Mouse (Mus musculus) kidney, adult 9 months (tissue): ENCODE measurements around the gene Egfem1.

Experiments used
- DNase-seq: peaks from one replicate; pipeline ENCODE4 v3.0.0; 2022

Gene Egfem1

GRCm38 (mm10) chr3:29081952-29082295 lies at the start of gene Egfem1:
TSS of gene Egfem1 (plus strand) at chr3:29082023.
- DNase-seq = no peak

GRCm38 (mm10) chr3:29033107-29033506 lies 48.7 kb upstream of the Egfem1 start:
- DNase-seq = no peak

- DNase-seq = peak; percentile 21
Measured at GRCm38 (mm10) chr3:29036146-29036545, 45.7 kb upstream of the Egfem1 start.

- DNase-seq = no peak
Measured at GRCm38 (mm10) chr3:29036620-29037019, 45.2 kb upstream of the Egfem1 start.

GRCm38 (mm10) chr3:29040064-29040463 lies 41.8 kb upstream of the Egfem1 start:
- DNase-seq = no peak

- DNase-seq = no peak
Measured at GRCm38 (mm10) chr3:29046281-29046680, 35.5 kb upstream of the Egfem1 start.

GRCm38 (mm10) chr3:29047273-29047932 lies 34.4 kb upstream of the Egfem1 start:
- no peak for DNase-seq

GRCm38 (mm10) chr3:29063156-29063555 lies 18.7 kb upstream of the Egfem1 start:
- DNase-seq = no peak

- no peak for DNase-seq
Measured at GRCm38 (mm10) chr3:29068428-29069098, 13.3 kb upstream of the Egfem1 start.

GRCm38 (mm10) chr3:29071315-29071714 lies 10.5 kb upstream of the Egfem1 start:
- no peak for DNase-seq

GRCm38 (mm10) chr3:29081517-29081916 lies 306 bp upstream of the Egfem1 start:
- no peak for DNase-seq

- peak; percentile 15 for DNase-seq
Measured at GRCm38 (mm10) chr3:29082296-29082995, 623 bp downstream of the Egfem1 start.

- DNase-seq = no peak
Measured at GRCm38 (mm10) chr3:29082996-29083350, 1.1 kb downstream of the Egfem1 start.

GRCm38 (mm10) chr3:29098467-29098866 lies 16.6 kb downstream of the Egfem1 start:
- DNase-seq = no peak

- DNase-seq = no peak
Measured at GRCm38 (mm10) chr3:29106016-29106723, 24.3 kb downstream of the Egfem1 start.

- no peak for DNase-seq
Measured at GRCm38 (mm10) chr3:29107134-29107533, 25.3 kb downstream of the Egfem1 start.

- DNase-seq = peak; percentile 88
Measured at GRCm38 (mm10) chr3:29110321-29110720, 28.5 kb downstream of the Egfem1 start.

- DNase-seq = no peak
Measured at GRCm38 (mm10) chr3:29114517-29114916, 32.7 kb downstream of the Egfem1 start.

GRCm38 (mm10) chr3:29117379-29117778 lies 35.6 kb downstream of the Egfem1 start:
- no peak for DNase-seq

- peak; percentile 68 for DNase-seq
Measured at GRCm38 (mm10) chr3:29122556-29122955, 40.7 kb downstream of the Egfem1 start.

- no peak for DNase-seq
Measured at GRCm38 (mm10) chr3:29132054-29132931, 50.5 kb downstream of the Egfem1 start.

- DNase-seq = no peak
Measured at GRCm38 (mm10) chr3:29134509-29134908, 52.7 kb downstream of the Egfem1 start.
